Mouse (Mus musculus): Measurements from ENCODE around the gene Krt15.

GRCm38 (mm10) chr11:100121466-100121865 is 14.3 kb downstream of the Krt15 start, which contains the start of gene Krt13:
- no peak for TF ChIP-seq POLR2A (IDR thresholded peaks at IDR 0.05; ENCODE audit: insufficient read depth, low read depth, low read length)
- no peak for TF ChIP-seq CTCF (IDR thresholded peaks at IDR 0.05)
- TF ChIP-seq EP300 (IDR thresholded peaks at IDR 0.05; ENCODE audit: insufficient read depth, low read depth, low read length), result no peak

All from heart, adult 2 months (tissue).